Mouse (Mus musculus): ENCODE data around the gene D10Wsu102e.

- TF ChIP-seq CTCF (IDR thresholded peaks at IDR 0.05; ENCODE audit: low read depth) (no peak), EP300 (optimal IDR thresholded peaks at IDR 0.05) (no peak)
These were observed 49.7 kb upstream of the D10Wsu102e start for GRCm38 (mm10) chr10:83310356-83310755.
